Mouse (Mus musculus) MN1 (cell line): Measurements from ENCODE around the gene Bbip1.
A peak's percentile ranks its signal among the peaks of the same experiment; 100 is the strongest.
"Not testable (repeated sequence)": the region's sequence is repeated elsewhere in the genome, so short reads cannot be mapped to it uniquely, and the experiment has no call there.

Experiments used
- DNase-seq: peaks from one replicate; pipeline ENCODE4 v3.0.0-alpha.2; 2016; ENCODE audit warnings: low spot score

The Bbip1 gene

DNA sequence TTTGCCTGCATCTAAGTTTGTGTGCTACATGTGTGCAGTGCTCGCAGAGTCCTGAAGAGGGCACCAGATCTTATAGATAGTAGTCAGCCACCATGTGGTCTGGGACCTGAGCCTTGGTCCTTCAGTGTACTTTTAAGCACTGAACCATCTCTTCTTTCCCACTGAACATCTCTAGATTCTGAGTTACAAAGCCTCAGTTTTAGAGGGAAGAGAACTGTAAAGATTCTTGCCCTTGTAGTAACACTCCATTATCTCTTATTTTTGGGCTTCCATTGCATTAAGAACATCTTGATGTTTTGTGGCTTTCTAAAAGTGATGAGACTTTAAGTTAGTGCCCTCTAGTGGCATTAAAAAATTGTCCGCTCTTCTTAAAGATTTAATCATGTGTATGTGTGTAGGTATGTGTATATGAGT, 19.1 kb downstream of the Bbip1 start:
- DNase-seq = peak; percentile 58

DNA sequence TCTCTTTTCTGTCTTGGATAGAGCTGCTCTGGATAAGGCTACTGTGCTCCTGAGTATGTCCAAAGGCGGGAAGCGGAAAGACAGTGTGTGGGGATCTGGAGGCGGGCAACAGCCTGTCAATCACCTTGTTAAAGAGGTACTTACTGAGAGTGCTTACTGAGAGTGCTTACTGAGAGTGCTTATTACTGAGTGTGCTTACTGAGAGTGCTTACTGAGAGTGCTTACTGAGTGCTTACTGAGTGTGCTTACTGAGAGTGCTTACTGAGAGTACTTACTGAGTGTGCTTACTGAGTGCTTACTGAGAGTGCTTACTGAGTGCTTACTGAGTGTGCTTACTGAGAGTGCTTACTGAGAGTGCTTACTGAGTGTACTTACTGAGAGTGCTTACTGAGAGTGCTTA, 22.4 kb downstream of the Bbip1 start:
- not testable (repeated sequence) for DNase-seq

DNA sequence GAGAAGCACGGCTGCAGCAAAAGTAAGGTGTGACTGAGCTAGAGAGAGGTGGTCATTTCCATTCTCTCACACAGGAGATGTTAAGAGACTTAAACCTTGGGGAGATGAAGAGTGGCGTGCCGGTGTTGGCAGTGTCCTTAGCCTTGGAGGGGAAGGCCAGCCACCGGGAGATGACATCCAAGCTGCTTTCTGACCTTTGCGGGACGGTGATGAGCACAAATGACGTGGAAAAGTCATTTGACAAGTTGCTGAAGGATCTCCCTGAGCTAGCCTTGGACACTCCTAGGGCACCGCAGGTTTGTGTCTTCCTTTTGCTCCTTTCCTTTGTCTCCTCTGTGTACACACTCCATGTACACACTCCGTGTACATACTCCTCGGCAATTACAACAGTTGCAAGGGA, 24.9 kb downstream of the Bbip1 start:
- DNase-seq = no peak

DNA sequence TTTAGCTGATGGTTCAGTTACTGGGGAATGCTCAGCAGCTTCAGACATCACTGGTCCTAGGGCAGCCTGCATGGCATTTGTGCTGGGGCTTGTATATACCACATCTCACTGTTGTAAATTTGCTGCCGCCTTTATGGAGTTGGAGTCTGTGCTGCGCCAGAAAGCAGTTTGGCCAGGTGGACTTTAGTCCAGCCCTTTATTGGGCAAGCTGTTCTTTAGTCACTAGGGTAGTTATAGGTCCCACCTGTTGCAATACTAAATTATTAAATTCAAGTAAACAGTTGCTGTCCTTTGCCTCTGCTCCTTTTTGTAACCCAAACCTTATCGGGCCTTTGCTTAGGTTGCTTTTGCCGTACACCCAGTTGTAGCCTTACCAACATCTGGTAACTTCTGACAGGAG, 29.5 kb downstream of the Bbip1 start:
- no peak for DNase-seq

DNA sequence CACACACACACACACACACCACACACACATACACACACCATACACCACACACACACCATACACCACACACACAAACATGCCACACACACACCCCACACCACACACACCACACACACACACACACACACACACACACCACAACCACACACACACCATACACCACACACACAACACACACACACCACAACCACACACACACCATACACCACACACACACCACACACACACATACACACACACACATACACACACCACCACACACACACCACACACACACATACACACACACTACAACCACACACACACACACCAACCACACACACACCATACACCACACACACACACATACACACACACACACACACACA, 37.7 kb downstream of the Bbip1 start:
- DNase-seq = not testable (repeated sequence)

DNA sequence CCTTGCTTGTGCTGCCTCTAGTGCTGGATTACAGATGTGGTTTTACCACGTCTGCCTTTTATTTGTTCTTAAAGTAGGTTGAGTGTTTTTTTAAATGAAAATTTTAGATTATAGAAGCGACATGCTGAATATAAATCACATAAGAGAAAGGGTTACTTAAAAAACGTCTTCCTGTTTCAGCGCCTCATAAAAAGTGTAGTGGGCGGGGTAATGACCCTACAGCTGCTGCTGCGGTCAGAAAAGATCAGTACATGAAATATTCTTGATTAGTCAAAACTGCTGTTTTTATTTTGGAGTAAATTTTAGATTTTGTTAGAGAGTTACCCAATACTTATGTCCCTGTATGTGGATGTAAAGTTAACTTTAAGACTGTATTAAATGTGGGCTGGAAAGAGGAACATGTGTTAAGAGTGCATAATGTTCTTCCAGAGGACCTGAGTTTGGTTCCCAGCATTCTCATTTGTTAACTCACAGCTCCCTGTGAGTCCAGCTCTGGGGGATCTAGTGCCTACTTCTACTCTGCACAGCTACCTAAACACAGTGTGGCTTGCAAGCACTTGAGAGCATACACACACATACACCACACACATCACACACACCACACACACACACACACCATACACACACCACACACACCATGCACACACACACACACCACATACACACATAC, 38.3 kb downstream of the Bbip1 start:
- DNase-seq = no peak

DNA sequence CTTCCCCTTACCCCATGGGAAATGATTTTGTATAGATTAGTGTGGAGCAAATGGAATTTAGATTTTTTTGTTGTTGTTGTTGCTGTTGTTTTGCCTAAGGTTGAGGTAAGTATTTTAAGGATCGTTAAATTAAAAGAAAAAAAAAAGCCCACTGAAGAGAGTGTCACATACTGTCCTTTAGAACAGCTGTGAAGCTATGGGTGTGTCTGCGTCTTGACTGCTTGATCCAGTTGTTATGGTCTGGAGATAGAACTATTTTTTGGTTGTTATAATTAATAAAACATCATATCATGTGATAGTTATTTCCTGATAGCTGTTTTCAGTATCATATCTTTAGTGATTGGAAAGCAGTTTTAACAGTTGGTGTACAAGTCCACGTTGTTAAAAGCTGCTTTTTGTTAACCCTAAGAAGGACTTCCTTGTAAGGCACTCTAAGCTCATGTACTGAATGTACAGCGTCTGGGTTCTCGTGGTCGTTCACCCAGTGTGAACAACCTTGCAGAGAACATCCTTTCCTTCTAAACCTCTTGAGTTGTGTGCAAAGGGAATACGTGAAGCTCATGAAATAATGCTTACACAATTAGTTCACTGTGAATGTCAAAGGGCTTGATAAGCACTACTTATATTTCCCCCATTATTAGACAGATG, 39.5 kb downstream of the Bbip1 start:
- peak; percentile 18 for DNase-seq

DNA sequence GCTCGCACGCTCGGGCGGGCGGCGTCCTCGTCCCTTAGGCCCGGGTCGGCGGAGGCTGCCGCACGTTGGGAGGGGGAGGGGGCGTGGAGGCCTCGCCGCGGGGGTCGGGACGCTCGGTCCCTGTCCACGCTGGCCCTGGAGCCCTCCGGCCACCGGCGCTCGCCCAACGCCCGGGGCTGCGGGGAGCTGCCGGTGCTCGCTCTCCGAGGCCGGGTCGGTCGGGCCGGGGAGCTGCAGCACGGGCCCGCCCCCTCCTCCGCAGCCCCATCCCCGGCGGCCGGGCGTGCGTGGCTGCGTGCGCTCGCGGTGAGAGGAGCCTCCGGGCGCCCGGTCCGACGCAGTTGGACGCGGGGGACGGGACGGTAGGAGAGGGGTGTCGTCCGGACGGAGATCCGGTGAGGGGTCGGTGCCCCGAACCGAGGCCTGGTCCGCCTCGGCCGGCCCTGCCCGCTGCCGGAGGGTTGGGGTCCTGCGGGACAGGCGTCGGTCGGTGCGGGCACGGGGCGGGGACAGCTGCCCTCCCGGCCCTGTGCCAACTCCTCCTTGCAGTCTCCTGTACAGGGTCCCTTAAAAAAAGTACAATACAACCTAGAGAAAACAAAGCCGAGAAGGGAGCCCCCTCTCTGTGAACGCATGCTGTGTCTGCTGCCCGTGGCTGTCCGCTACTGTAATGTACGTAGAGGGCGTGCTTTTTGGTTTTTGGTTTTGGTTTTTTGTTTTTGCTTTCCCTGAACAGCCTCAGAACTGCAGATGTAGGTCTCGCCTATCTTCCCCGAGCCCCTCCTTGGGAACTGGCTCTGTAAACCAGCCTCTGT, 40.7 kb downstream of the Bbip1 start:
- peak; percentile 83 for DNase-seq

DNA sequence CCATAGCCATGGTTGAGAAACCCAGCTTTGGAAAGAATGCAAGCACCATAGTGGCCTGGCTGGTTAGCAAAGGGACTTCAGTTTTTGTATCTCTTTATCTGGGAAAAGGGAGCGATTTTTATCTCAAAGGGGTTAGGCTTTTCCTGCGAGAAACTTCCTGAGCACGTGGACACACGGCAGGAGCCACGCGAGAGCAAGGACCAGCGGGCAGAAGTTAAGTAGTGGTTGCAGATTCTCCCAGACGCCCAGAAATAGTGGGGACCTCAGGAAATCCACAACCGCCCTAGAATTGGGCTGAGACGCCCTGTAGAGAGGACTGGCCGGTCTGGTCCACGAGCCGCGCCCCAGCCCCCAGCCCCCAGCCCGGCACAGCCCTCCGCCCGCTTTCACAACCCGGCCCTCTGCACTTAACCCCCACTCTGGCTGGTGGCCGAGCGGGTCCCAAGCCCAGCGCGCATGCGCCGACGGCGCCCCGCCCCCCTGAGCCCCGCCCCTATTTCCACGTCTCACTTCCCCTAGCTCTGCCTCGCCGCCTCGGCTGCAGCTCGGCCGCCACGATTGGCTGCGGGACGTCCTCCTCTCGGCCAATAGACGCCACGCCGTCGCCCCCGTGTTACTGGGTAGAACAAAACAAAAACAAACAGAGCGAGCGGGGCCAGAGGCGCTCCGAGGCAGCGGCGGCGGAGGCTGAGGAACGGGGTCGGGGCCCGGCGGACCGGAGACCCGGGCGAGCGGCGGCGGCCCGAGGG, 41.5 kb downstream of the Bbip1 start:
- DNase-seq = peak; percentile 98

DNA sequence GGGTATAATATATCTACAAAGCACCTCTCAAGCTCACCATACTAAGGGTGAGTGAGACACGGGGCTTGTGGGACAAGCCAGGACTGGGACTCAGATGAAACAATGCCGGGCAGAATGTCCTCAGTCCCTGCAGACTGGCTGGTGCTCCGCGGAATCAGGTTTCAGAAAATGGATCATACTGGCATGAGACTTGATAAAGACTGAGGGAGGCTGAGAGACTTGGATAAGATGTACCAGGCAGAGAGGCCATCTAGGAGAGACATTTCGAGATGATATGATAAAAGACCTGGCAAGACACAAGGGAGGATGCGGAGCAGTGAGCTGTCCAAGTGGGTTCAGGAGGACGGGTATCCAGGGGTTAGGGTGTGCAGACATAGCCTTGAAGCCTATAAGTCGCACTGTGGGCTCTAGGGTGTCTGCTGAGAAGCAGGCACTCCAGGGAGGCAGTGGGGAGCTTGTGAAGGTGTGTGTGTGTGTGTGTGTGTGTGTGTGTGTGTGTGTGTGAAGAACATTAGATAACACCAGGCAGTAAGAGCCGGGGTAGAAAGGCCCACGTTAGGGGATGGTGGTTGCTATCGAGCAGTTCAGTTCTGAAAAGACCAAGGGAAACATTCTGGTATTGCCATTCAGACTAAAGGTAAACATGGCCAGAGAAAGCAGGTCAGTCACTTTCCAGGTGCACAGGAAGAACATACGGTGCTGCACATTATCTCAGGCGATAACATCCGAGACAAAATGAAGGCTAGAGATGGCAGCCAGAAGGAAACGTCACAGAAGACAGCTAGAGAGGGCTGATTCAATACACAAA, 42.3 kb downstream of the Bbip1 start:
- DNase-seq = peak; percentile 18

DNA sequence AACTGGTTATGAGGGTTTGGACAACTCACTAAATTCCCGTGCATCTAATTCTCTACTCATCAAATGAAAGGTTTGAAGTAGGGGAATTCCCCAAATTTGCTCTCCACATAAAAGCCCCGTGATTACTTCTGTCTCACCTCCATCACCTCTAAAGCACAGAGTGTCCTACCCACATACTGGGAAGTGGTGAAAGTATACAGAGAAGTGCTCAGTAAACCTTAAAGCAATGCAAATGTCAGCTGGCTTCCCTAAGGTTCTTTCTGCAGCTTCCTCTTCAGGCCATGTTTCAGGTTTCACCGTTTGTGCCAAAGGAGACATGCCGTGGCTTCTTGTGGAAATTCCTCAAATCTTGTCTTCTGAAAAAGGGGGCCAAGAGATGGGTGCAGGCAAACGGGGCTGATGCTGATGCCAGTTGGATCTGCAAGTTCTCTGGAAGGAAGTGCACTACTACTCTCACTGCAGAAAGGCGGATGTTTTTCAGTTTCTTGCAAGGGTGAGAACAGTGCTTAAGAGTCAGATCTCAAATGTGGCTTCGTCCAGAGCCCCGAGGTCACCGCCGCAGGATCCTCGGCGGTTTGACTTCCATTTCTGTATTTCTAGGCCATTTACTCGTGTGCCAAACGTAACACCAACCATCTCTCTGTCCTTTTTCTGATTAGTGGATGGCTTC, 44.4 kb downstream of the Bbip1 start:
- DNase-seq = no peak

DNA sequence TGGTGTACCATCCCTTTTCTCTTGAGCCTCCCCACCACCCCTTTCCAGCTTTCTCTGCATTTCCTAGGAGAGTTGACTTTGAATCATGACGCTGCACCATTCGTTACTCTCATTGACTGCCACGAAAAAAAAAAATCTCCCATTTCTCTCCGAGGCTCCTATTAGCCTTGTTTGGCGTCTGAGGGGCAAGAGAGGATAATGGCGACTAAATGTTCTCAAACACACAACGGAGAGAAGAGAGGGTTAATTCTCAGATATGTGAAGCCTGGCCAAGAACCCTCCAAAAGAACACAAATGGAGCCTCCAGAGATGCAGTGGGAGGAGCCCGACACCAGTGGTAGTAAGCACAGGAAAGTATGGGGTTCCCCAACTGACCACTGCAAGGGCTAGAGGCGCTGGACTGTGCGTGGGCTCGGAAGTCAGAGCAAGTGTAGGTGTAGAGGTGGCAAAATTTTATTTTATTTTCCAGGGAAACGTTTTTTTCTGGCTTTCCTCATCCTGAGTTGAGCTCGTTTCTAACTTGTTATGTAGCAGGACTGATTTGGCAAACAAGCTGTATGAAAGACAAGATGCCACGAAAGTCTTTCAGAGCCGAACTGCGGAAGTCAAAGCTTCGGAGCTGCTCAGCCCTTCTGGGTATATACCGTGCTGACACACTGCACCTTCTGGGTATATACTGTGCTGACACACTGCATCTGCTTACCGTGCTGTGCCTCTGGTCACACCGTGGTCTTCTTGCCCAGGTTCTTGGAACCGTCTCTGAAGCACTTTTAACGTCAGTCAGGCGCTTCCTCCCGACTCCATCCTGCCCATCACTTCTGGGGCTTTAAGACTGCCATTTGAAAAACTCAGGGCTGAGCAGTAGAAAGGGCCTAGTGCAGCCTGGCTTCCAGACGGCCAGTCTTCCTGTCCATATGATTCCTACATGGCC, 45.2 kb downstream of the Bbip1 start:
- DNase-seq = no peak

DNA sequence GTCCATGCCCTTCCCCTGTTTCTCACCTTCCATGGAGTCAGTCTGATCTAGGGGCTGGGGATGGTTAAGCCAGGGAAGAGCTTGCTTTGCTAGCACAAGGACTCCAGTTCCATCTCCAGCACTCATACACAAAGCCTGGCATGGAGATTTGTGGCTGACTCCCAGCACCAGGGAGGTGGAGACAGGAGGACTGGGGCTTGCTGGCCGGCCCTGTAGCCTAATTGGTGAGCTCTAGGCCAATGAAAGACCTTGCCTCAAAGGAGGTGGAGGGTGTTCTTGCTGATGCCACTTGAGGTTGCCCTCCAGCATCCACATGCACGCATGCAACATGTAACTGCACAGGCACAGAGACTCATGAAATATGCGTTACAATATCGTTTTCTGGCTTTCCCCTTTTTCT, 45.9 kb downstream of the Bbip1 start:
- no peak for DNase-seq

DNA sequence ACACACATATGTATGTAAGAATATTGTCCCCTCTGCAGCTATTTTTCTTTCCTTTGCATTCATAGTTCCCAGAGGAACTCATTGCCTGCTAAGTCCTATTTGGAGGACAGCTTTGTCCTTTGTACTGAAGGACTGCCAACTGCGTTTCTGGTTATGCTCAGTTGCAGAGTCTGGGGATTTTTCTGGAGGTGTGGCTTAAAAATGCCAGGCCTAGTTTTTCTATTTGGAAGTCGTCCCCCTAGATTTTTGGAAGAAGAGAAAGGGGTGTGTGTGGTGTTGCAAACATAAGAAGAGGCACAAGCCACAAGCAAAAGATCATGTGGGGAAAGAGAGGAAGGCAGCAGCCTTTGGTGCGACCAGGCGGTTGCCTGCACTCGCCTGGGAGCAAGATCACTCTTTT, 46.4 kb downstream of the Bbip1 start:
- DNase-seq = no peak

DNA sequence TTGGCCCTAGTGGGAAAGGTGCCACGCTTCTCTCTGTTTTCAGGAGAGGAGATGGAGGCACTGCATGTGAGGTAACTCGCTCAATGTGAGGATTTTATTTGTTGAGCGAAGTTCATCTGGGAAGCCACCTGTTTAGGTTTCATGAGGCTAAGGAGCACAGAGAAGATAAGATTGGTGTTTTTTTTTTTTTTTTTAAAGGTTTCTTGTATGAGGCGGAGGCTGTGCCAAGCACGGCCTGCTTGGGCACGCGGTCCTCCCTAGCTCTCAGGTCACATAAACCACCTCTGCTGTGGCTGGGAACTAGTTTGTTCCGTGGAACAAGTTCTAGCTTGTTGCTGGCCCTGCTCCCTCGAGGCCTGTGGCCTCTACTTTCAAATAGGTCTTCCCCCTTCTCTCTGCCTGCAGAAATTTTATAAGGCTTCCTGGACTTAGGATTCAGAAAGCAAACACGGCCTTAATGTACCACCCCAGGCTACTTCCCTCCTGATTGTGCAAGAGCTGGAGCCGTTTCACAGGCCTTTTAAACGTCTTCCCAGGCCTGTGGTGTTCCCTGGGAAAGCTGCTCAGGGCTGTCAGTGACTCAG, 49.8 kb downstream of the Bbip1 start:
- DNase-seq = no peak

DNA sequence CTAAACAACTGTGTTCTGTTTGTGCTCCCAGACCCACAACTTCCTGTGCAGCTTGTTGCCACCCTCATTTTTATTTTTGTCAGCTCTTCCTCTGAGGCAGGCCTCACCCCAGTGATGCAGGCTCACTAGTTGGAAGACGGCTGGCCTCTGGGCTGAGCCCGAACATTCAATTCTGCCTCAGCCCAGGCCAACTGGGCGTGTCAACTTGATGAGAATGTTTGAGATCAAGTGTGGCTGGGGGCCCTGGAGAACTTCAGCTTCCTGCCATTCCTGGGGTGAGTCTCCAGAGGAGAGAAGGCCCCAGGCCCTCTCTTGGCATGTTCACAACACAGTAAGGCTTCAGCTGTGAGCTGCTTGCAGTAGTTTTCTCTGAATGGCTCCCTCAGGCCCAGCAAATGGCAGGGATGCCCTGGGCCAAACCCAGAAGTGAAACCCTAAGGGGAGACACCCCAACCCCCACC, 50.7 kb downstream of the Bbip1 start:
- no peak for DNase-seq

DNA sequence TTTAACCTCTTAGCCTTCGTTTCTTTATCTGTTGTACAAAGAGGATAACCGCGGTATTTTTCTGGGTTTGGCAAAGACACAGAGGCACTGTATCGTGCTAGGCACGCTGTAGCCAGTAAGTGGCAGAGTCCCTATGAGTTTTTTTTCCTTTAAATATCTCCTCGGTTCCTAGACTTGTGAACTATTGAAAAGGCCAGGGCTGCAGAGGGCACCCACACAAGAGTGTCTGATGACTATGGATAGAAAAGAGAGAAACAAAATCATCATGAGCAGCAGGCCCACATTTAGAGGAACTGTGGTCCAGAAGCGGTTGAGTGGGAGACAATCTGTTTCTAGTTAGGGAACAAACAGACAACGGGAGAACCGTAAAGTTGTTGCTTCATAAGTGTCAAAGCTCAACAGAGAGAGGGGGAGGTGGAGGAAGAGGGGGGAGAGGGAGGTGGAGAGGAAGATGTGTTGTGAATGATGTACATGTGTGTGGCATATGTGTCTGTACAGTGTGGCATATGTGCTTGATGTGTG, 51.5 kb downstream of the Bbip1 start:
- no peak for DNase-seq

DNA sequence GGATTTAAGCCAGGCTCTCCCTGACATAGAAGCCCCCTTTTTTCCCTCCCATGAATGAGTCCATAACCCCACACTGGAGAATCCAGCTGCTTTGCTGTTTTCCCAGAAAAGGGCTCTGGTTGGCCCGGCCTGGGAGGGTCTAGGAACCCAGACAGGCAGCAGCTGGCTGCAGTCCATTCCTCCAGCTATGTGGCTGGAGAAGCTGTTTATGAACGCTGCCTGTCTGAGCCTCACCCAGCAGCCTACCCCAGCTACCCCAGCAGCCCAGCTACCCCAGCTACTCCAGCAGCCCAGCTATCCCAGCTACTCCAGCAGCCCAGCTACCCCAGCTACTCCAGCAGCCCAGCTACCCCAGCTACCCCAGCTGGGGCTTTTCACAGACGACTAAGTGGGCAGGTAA, 52.4 kb downstream of the Bbip1 start, which contains the start of gene Pdcd4:
Pdcd4 (plus strand) TSS at position 171 of the 400 bp plus-strand sequence.
- no peak for DNase-seq

DNA sequence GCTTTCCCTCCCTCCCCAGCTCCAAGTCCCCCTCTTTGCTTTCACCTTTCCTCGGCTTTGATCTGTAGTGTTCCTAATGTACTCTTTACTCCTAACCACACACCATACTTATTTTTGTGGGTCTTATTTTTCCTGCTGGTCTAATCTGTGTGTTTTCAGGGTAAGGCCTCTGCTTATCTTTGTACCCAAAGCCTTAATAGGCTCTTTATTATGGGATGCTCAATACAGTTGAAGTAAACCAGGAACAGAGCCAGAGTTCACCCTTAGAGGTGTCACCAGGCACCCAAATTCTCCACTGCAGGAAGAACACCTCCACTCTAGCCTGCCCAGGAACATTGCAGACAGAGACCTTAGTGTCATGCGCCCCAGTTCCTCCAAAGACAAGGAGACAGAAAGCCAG, 52.9 kb downstream of the Bbip1 start:
- DNase-seq = no peak
